Mouse (Mus musculus): ENCODE data around the gene Arid3a.

The Arid3a gene

DNA sequence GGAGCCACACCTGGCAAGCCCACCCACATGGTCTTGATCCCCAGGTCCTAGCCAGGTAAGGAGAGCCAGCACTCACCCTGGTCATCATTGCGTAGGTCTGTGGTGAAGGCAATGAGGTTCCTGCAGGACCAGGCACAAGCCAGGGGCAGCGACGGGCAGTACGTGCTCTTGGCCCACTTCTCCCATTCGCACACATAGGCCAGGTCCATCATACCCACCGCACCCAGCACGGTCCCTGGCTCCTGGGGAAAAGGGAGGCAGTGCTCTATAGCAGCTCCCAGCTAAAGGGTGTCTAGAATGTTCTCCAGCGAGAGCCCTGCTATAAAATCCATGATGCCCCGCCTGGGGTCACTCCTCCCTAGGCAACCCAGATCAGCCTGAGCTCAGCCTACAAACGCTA lies 19.4 kb upstream of the Arid3a start:
- in situ Hi-C loops (cut with MboI; ENCODE audit: unreplicated experiment in 2 of 2), result no loop called here

DNA sequence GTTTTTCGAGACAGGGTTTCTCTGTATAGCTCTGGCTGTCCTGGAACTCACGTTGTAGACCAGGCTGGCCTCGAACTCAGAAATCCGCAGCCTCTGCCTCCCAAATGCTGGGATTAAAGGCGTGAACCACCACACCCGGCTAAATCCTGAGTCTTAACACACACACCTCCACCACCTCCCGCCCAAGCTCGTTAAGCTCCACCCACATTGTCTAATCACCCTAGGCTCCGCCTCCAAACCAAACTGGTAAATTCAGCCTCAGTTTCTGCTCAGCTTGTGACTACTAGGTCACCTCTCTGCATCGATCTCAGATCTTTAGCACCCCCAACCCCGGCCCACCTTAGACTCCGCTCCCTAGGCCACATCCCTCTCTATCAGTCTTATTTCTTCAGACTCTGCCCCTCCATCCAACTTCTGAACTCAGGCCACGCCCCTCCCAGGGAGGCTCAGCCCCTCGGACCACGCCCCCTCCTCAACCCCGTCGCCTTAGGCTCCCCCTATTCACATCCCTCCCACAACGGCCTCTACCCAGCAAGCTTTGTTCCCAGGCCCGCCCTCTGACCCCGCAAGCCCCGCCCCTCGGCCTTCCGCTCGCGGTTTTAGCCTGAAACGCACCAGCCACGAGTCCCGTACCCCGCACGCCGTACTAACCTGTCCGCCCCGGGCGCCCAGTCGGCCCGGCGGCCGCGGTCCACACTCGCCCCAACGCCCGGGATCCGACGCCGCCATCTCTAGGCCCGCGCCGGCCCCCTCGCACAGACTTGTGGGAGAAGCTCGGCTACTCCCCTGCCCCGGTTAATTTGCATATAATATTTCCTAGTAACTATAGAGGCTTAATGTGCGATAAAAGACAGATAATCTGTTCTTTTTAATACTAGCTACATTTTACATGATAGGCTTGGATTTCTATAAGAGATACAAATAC lies 18.4 kb upstream of the Arid3a start, which contains the start of gene Med16:
Gene Med16, minus strand, starts transcription at position 757 of the 925 bp plus-strand sequence.
- in situ Hi-C loops (cut with MboI; ENCODE audit: unreplicated experiment in 2 of 2), result no loop called here

GRCm38 (mm10) chr10:79909092-79909922 lies 17.5 kb upstream of the Arid3a start:
- in situ Hi-C loops (cut with MboI; ENCODE audit: unreplicated experiment in 2 of 2), result no loop called here

GRCm38 (mm10) chr10:79910556-79910955 lies 16.3 kb upstream of the Arid3a start, which contains the start of gene Gm26602:
Gene Gm26602 (plus strand): TSS chr10:79910856.
- in situ Hi-C loops (cut with MboI; ENCODE audit: unreplicated experiment in 2 of 2), result no loop called here

- in situ Hi-C loops (cut with MboI; ENCODE audit: unreplicated experiment in 2 of 2), result no loop called here
Observed at GRCm38 (mm10) chr10:79912412-79912811, 14.4 kb upstream of the Arid3a start.

DNA sequence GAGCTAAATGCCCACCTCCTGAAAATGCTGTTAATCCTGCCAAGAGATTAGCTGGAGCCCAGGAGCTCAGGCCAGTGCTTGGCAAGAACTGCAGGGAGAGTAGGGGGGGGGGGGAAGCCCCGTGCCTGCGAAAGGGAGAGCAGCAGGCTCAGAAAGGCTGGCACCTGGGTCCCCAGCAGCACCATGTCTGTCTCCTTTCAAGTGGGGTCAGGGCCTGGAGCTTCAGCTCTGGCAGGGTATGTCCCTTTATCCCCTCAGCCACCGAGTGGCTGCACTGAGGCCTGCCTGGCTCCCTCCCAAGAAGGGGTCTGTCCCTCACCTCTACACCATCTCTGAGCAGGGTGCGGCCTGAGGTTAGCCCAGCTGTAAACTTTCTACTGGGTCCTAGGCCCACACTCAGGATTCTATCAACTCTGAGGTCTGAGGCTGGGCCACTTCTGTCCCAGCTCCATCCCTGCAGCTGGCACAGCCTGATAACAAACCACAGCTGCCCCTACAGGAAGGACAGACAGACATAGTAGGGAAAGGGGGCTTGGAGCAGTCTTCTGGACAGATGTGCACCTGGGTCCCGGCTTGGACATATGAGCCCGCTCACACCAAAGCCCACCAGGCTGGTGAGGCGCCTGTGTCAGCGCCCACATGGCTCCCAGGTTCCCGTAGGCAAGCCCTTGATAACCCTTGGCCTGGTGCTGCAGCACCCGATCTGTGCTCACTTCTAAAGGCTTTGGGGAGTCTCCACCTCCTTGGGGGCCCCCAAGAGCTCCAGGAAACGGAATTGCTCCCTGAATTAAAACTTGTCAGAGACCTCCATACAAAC lies 12.5 kb upstream of the Arid3a start:
- in situ Hi-C loops (cut with MboI; ENCODE audit: unreplicated experiment in 2 of 2), result no loop called here

DNA sequence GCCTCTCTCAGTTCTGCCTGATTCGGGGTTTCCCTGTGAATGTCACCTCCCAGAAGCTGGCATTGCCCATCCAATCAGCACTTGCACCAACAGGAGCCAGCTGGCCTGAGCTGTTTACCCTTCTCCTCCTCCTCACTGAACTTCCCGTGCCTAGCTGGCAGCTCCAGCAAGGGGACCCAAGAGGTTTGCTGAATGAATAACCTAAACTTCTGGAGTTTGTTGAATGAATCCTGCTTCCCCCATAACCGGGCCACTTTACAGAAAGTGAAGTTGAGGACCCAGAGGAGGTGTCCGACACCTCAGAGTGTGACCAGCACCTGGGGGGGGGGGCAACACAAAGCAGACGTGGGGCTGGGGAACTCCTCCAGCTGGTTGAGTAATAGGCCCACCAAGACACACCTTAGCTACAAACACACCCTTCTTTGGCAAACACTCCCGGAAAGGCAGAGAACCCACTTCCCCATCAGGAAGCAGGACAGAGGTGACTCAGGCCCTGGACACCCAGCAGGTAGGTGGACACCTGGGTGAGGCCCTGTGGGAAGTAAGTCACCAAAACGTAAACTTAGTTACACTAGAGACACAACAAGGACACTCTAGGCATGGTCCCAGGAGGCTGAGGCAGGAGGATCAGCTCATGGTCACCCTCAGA lies 11.8 kb upstream of the Arid3a start:
- in situ Hi-C loops (cut with MboI; ENCODE audit: unreplicated experiment in 2 of 2), result no loop called here

GRCm38 (mm10) chr10:79916081-79916480 lies 10.8 kb upstream of the Arid3a start:
- in situ Hi-C loops (cut with MboI; ENCODE audit: unreplicated experiment in 2 of 2), result no loop called here

- in situ Hi-C loops (cut with MboI; ENCODE audit: unreplicated experiment in 2 of 2), result no loop called here
Observed at GRCm38 (mm10) chr10:79916808-79917531, 9.9 kb upstream of the Arid3a start, which contains the start of gene Kiss1r. Gene Kiss1r (plus strand): TSS chr10:79916971.

DNA sequence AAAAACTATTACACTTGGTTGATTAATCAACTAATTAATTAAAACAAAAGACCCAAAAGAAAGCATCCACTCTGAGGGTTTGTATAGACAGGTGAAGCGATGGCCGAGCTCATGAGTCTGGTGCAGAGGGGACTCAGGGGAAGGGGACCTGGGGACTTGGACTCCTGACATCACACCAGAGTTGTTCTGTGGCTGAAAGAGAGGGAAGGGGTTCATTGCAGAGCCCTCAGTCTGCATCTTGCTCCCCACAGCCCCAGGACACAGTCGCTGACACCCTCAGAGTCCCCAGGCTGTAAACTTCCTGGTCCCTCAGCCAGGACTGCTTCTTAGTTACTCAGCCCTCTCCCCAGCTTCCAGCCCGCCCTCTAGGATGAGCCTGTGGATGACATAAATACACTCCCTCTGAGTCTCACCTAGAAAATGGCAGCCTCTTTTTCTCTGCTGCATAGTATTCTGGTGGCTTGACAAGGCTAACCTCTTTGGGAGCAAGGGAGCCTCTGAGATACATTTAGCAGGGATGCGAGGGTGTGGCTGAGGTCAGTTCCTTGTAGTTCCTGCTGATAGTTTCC lies 9.2 kb upstream of the Arid3a start:
- in situ Hi-C loops (cut with MboI; ENCODE audit: unreplicated experiment in 2 of 2), result no loop called here

DNA sequence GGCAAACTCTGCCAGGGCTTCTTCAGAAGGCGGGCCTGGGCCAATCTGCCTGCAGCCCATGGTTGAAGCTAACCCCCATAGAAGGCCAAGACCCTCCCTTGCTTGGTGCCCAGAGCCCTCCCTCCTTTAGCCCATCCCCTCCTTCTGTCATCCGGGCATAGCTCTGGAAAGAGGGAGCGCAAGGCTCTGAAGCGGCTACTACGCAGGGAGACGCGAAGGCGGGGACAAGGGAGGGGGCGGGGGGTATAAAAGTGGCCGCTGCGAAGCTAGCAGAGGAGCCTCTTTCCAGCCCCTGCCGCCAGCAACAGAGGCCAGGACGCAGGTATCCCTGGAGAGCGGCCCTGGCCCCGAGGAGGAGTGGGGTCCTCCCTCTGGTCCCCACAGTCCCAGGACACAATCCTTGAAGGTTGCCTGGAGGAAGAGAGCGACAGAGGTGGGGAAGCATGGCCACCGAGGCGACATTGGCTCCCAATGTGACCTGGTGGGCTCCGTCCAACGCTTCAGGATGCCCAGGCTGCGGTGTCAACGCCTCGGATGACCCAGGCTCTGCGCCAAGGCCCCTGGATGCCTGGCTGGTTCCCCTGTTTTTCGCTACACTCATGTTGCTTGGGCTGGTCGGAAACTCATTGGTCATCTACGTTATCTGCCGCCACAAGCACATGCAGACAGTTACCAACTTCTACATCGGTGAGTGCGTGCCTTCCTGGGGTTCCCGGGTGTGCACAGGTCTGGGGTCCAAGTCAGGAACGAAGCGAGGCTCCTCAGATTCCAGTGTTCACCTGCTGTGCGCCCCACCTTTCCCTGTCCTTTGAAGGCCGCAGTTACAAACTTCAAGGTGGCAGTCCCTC lies 8.4 kb upstream of the Arid3a start:
- in situ Hi-C loops (cut with MboI; ENCODE audit: unreplicated experiment in 2 of 2), result no loop called here

DNA sequence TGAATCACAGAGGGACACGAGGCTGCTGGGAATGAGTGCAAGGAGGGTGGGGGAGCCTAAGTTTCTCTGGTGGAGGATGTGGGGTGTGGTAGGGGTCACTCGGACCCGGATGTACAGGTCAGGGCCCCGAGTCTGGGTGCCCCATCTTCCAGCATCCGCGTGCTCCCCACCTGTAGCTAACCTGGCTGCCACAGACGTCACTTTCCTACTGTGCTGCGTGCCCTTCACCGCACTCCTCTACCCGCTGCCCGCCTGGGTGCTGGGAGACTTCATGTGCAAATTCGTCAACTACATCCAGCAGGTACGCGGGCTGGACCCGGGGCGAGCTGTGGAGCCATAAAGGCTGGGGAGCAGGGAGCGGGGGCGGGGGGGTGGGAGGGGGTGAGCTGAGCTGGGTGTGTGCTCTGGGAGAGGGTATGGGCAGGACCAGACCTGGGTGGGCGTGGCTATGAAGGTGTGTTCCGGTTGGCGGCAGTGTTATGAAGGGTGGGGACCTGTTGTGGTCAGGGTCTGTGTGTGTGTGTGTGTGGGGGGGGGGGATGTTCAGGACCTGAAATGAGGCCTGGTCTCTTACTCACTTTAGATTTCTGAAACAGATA lies 7.5 kb upstream of the Arid3a start:
- in situ Hi-C loops (cut with MboI; ENCODE audit: unreplicated experiment in 2 of 2), result no loop called here

GRCm38 (mm10) chr10:79920056-79920890 lies 6.6 kb upstream of the Arid3a start:
- in situ Hi-C loops (cut with MboI; ENCODE audit: unreplicated experiment in 2 of 2), result loop anchor here (5.0 kb wide), 3 partner anchors 37 to 88 kb away; no protein-coding TSS in a partner anchor

DNA sequence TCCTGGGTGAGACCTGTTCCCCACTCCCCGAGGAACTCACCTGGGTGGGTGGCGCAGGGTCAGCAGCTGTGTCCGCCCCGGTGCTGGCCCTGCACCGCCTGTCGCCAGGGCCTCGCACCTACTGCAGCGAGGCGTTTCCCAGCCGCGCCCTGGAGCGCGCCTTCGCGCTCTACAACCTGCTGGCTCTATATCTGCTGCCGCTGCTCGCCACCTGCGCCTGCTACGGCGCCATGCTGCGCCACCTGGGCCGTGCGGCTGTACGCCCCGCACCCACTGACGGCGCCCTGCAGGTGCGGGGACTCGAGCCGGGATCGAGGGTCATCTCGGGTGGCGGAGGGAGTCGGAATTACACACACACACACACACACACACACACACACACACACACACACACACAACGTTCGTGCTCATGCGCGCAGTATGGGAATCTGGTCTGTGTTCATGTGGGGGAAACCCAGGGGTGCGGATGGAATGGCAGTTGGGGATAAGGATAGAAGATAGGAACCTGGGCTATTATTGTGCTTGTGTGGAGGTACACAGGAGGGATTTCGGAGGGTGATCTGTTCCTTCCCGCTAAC lies 5.8 kb upstream of the Arid3a start, which contains the start of gene R3hdm4:
Gene R3hdm4, minus strand, starts transcription at position 251 of the 578 bp plus-strand sequence.
- in situ Hi-C loops (cut with MboI; ENCODE audit: unreplicated experiment in 2 of 2), result loop anchor here (5.0 kb wide), 3 partner anchors 36 to 89 kb away; no protein-coding TSS in a partner anchor

DNA sequence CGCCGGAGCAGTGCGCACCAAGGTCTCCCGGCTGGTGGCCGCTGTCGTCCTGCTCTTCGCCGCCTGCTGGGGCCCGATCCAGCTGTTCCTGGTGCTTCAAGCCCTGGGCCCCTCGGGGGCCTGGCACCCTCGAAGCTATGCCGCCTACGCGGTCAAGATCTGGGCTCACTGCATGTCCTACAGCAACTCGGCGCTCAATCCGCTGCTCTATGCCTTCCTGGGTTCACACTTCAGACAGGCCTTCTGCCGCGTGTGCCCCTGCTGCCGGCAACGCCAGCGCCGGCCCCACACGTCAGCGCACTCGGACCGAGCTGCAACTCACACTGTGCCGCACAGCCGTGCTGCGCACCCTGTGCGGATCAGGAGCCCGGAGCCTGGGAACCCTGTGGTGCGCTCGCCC lies 5.3 kb upstream of the Arid3a start:
- in situ Hi-C loops (cut with MboI; ENCODE audit: unreplicated experiment in 2 of 2), result loop anchor here (5.0 kb wide), 3 partner anchors 36 to 89 kb away; no protein-coding TSS in a partner anchor
